Mouse (Mus musculus) mouse embryonic stem cell (cell line): ENCODE results near the gene Slf2.

Experiments
- in situ Hi-C, 2 experiments: fragments of 300-500 bp; cut with MboI; formaldehyde crosslinking; loops; 1 replicate in 1 of 2; 3 replicates in 1 of 2; pipeline ENCODE4 v1.14.3; 2019 to 2020; ENCODE audit warnings: low sequenced_read_pairs in 2 of 2, low pct_unique_long_range_greater_than_20kb in 1 of 2, mixed read lengths in 1 of 2; ENCODE audit not compliant: unreplicated experiment in 1 of 2

Slf2 gene

GRCm38 (mm10) chr19:45017216-45017771, 86.3 kb downstream of the Slf2 start:
- in situ Hi-C loops, result no loop called here

- in situ Hi-C loops, result no loop called here
Measured at GRCm38 (mm10) chr19:45017909-45018308, 87.0 kb downstream of the Slf2 start.

DNA sequence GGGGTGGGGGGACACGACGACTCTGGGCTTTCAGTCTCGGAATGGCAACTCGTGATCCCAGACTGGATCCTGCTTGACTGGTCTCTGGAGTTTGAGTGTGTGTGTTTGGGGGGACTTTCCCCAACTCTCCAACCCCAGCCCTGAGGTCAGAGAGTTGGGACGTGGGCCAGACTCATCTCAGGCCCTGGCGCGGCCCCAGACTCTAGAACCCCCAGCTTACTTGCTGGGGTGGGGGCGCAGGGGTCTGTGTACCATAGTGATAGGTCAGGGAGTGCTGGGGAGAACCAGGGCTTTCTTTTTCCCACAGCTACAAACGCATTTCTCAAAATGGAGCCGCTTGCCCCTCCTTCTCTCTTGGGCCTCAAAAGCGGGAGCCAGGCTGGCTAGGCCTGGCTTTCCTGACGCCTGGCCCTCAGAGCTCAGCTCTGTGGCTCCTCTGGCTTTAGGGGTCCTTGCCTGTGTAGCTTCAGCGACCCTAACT, 87.4 kb downstream of the Slf2 start:
- in situ Hi-C loops, result no loop called here

- in situ Hi-C loops, result no loop called here
Measured at GRCm38 (mm10) chr19:45020348-45020747, 89.4 kb downstream of the Slf2 start.

GRCm38 (mm10) chr19:45021362-45021761, 90.4 kb downstream of the Slf2 start:
- in situ Hi-C loops, result no loop called here

GRCm38 (mm10) chr19:45023993-45024392, 93.0 kb downstream of the Slf2 start:
- in situ Hi-C loops, result no loop called here

DNA sequence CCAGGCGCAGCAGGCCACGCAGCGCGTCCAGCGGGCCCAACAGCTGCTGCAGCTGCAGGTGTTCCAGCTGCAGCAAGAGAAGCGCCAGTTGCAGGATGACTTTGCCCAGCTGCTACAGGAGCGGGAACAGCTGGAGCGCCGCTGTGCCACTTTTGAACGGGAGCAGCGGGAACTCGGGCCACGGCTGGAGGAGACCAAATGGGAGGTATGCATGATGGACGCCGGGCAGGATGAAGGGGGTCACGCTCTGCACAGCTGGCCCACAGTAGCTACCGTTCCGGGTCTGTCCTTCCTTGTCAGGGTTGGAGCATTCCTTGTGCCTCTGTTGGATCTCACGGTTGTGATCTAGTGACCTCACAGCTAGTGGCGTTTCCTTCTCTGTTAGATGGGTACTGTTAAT, 93.8 kb downstream of the Slf2 start:
- in situ Hi-C loops, result no loop called here

DNA sequence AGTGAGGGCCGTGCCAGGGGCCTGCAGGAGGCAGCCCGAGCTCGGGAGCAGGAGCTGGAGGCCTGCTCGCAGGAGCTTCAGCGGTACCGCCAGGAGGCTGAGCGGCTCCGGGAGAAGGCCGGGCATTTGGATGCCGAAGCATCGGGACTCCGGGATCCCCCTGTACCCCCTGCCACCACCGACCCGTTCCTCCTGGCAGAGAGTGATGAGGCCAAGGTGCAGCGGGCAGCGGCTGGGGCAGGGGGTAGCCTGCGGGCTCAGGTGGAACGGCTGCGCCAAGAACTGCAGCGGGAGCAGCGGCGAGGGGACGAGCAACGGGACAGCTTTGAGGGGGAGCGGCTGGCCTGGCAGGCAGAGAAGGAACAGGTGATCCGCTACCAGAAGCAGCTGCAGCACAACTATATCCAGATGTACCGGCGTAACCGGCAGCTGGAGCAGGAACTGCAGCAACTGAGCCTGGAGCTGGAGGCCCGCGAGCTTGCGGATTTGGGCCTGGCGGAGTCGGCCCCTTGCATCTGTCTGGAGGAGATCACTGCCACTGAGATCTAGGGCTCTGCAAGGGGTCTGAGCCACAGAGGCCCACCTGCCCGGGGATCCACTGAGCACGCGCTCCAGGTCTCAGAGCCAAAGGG, 95.1 kb downstream of the Slf2 start:
- in situ Hi-C loops, result no loop called here

GRCm38 (mm10) chr19:45026958-45027670, 96.2 kb downstream of the Slf2 start:
- in situ Hi-C loops, result no loop called here

DNA sequence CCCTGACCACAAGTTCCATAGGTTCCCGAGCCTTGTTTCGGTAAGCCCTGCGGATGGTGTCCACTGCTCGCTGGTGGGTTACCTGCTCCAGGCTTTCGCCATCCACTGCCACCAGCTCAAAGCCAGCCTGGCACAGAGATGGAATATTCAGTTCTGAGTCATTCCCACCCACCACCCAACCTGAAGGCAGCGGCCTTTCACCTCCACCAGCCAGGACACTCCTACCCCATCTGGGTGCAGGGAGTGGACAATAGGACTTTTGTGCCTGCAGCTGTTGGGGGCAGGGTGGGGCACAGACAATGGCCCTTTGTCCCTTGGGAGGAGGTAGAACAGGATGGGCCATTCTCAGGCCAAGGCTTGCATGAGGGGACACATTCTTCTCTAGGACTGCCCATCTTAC, 96.9 kb downstream of the Slf2 start:
- in situ Hi-C loops, result no loop called here

- in situ Hi-C loops, result no loop called here
Measured at GRCm38 (mm10) chr19:45028746-45029145, 97.8 kb downstream of the Slf2 start.

DNA sequence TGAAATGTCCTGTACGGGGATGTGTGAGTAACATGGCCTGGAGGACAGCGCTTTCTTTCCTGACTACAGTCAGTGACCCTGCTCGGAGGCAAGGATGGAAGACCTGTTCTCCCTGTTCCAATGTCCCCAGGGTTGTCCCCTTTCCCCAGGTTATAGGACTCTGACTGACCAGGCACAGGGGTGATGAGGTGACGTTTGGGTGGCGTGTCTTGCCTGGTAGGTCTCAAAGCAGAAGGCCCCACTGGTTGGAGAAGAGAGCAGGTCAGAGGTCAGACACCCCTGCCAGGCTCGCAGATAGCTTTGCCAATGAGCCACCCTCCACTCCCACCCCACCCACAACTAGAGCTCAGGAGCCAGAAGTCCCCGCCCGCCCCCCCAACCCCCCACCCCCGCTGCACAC, 98.6 kb downstream of the Slf2 start:
- in situ Hi-C loops, result no loop called here

- in situ Hi-C loops, result no loop called here
Measured at GRCm38 (mm10) chr19:45030111-45030510, 99.2 kb downstream of the Slf2 start.

GRCm38 (mm10) chr19:45030746-45031693, 100.1 kb downstream of the Slf2 start:
- in situ Hi-C loops, result no loop called here

- in situ Hi-C loops, result no loop called here
Measured at GRCm38 (mm10) chr19:45031780-45032179, 100.8 kb downstream of the Slf2 start.
